Mouse (Mus musculus) subcutaneous adipose tissue, adult 2 months (tissue): ENCODE results near the gene Noc3l. TPM values are rescaled to one million over a fixed set of nuclear protein-coding genes. Genes with fewer than 3 reads are reported as not detected.

Experiments
- polyA plus RNA-seq: library from polyadenylated mRNA; depleted of rRNA; stranded (reverse); fragments of >200 nt; gene quantifications from 2 replicates; pipeline ENCODE4 v1.2.3, GENCODE M21; 2012; ENCODE audit warnings: low replicate concordance; rRNA removed

Gene Noc3l
- 4.0 and 6.9 TPM in 2 replicates for polyA plus RNA-seq

GRCm38 (mm10) chr19:38818766-38819426, at the start of gene Noc3l:
TSS of gene Noc3l (minus strand) at chr19:38819237.

GRCm38 (mm10) chr19:38836438-38837170, 17.6 kb upstream of the Noc3l start, which contains the start of gene Tbc1d12:
TSS of gene Tbc1d12 (plus strand) at chr19:38836579.

Other genes with a start within 250 kb of the Noc3l start
- gene Tbc1d12, start 17.3 kb upstream of the Noc3l start, polyA plus RNA-seq = 2.7 and 5.8 TPM in 2 replicates
- 0.62 and 2.1 TPM in 2 replicates for gene Hells, start 111.7 kb upstream of the Noc3l start, polyA plus RNA-seq
- gene Cyp2c55, start 187.8 kb upstream of the Noc3l start, polyA plus RNA-seq = 0.09 TPM in 2 replicates
- not detected in 2 replicates for gene Cyp2c65, start 241.8 kb upstream of the Noc3l start, polyA plus RNA-seq